Mouse (Mus musculus): ENCODE measurements at regions not wholly inside any gene's neighbourhood (a gene's known extent, or its start where the extent isn't known, plus 50 kb on each side); places are given as distances from the start of the nearest gene placed in this dataset.

GRCm38 (mm10) chr10:23610046-23610445 lies 177.0 kb downstream of the Rps12 start:
- DNase-seq, result no peak

GRCm38 (mm10) chr10:23609270-23609914 lies 177.7 kb downstream of the Rps12 start:
- peak; percentile 9 for DNase-seq

GRCm38 (mm10) chr10:23600701-23601100 lies 186.4 kb downstream of the Rps12 start:
- DNase-seq, result no peak

GRCm38 (mm10) chr10:23595541-23595940 lies 191.5 kb downstream of the Rps12 start:
- DNase-seq, result no peak

- no peak for DNase-seq
Observed at GRCm38 (mm10) chr10:23580230-23580629, 206.8 kb downstream of the Rps12 start.

- no peak for DNase-seq
Observed at GRCm38 (mm10) chr10:23571013-23571412, 216.1 kb downstream of the Rps12 start.

- no peak for DNase-seq
Observed at GRCm38 (mm10) chr10:23569386-23569785, 217.7 kb downstream of the Rps12 start.

GRCm38 (mm10) chr10:23562273-23562885 lies 211.8 kb upstream of the Eya4 start:
- no peak for DNase-seq

GRCm38 (mm10) chr10:23559980-23560658 lies 209.5 kb upstream of the Eya4 start:
- no peak for DNase-seq

- DNase-seq, result no peak
Observed at GRCm38 (mm10) chr10:23557828-23558227, 207.2 kb upstream of the Eya4 start.

- no peak for DNase-seq
Observed at GRCm38 (mm10) chr10:23549207-23549606, 198.6 kb upstream of the Eya4 start.

GRCm38 (mm10) chr10:23548322-23548721 lies 197.7 kb upstream of the Eya4 start:
- no peak for DNase-seq

- DNase-seq, result no peak
Observed at GRCm38 (mm10) chr10:23542712-23543111, 192.1 kb upstream of the Eya4 start.

GRCm38 (mm10) chr10:23541914-23542313 lies 191.3 kb upstream of the Eya4 start:
- DNase-seq, result no peak

GRCm38 (mm10) chr10:23534636-23535035 lies 184.1 kb upstream of the Eya4 start:
- DNase-seq, result no peak

- no peak for DNase-seq
Observed at GRCm38 (mm10) chr10:23531964-23532758, 181.6 kb upstream of the Eya4 start.

GRCm38 (mm10) chr10:23530715-23531114 lies 180.1 kb upstream of the Eya4 start:
- DNase-seq, result no peak

- DNase-seq, result no peak
Observed at GRCm38 (mm10) chr10:23526796-23527195, 176.2 kb upstream of the Eya4 start.

GRCm38 (mm10) chr10:23522664-23523063 lies 172.1 kb upstream of the Eya4 start:
- DNase-seq, result no peak

- no peak for DNase-seq
Observed at GRCm38 (mm10) chr10:23493647-23494046, 143.1 kb upstream of the Eya4 start.

- no peak for DNase-seq
Observed at GRCm38 (mm10) chr10:23492971-23493370, 142.4 kb upstream of the Eya4 start.

GRCm38 (mm10) chr10:23488996-23489395 lies 138.4 kb upstream of the Eya4 start:
- no peak for DNase-seq

- no peak for DNase-seq
Observed at GRCm38 (mm10) chr10:23480474-23480873, 129.9 kb upstream of the Eya4 start.

Data from right cerebral cortex, adult 18-20 months (tissue).